Mouse (Mus musculus) gastrocnemius, adult 2 months (tissue): ENCODE results near the gene Ush1c. TPM values are rescaled to one million over a fixed set of nuclear protein-coding genes. Genes with fewer than 3 reads are reported as not detected.
"Not testable (repeated sequence)": the region's sequence is repeated elsewhere in the genome, so short reads cannot be mapped to it uniquely, and the experiment has no call there.

Source experiments
- DNase-seq: peaks from one replicate; pipeline ENCODE4 v3.0.0; 2022
- H3K27ac ChIP-seq: fragments of 200-600 bp; 2 replicates; pipeline ENCODE4 v1.8.1; 2022; ENCODE audit warnings: mild to moderate bottlenecking
- H3K4me3 ChIP-seq: fragments of 200-600 bp; 2 replicates; pipeline ENCODE4 v1.8.1; 2022; ENCODE audit warnings: mild to moderate bottlenecking, moderate library complexity
- CTCF ChIP-seq: fragments of 200-600 bp; IDR thresholded peaks from 2 replicates; pipeline ENCODE4 v1.8.1; 2022; ENCODE audit warnings: antibody characterized with exemption, mild to moderate bottlenecking, moderate library complexity
- intact Hi-C: fragments of 180-260 bp; cut with DNase I; formaldehyde crosslinking; loops from one replicate; pipeline ENCODE4 v1.15.1; 2025
- total RNA-seq, 2 experiments: library from RNA; stranded (reverse); gene quantifications; 2 replicates each; pipeline ENCODE4 v1.2.3; 2021

Gene Ush1c
- total RNA-seq, 2 experiments from 2014 or later: 6.2 to 9.7 TPM

- Histone ChIP-seq H3K4me3 (no peak overlapping the region), H3K27ac (no peak overlapping the region)
- no peak for TF ChIP-seq CTCF
- intact Hi-C loops: loop anchor here (5.0 kb wide), 1 partner anchor 83 kb away; no protein-coding TSS in a partner anchor
- peak; percentile 21 for DNase-seq
Observed at GRCm38 (mm10) chr7:46200021-46200420, 38.3 kb downstream of the Ush1c start.

GRCm38 (mm10) chr7:46195356-46195755 is 42.9 kb downstream of the Ush1c start:
- intact Hi-C loops: no loop called here
- Histone ChIP-seq H3K4me3 (no peak overlapping the region), H3K27ac (peak overlapping the region; percentile 49)
- no peak for TF ChIP-seq CTCF
- peak; percentile 56 for DNase-seq

- H3K4me3 ChIP-seq: no peak overlapping the region
- H3K27ac ChIP-seq: no peak overlapping the region
- TF ChIP-seq CTCF: no peak
- intact Hi-C loops: no loop called here
- DNase-seq: no peak
Observed at GRCm38 (mm10) chr7:46184232-46184631, 54.1 kb downstream of the Ush1c start.

GRCm38 (mm10) chr7:46181590-46181989 is 56.7 kb downstream of the Ush1c start:
- DNase-seq: peak; percentile 48
- H3K27ac ChIP-seq: no peak overlapping the region
- no peak overlapping the region for H3K4me3 ChIP-seq
- intact Hi-C loops: loop anchor here (1.0 kb wide), 1 partner anchor 85 kb away; no protein-coding TSS in a partner anchor
- peak; percentile 90 for TF ChIP-seq CTCF

- H3K4me3 ChIP-seq: peak within 1 kb of the TSS; percentile 71
- no peak for DNase-seq
- intact Hi-C loops: no loop called here
- TF ChIP-seq CTCF: no peak
- H3K27ac ChIP-seq: peak within 1 kb of the TSS; percentile 8; the same call in 1 of the 2 replicates
Observed at GRCm38 (mm10) chr7:46179431-46180275, 58.6 kb downstream of the Ush1c start, which contains the start of gene Abcc8. Gene Abcc8, minus strand, starts transcription at chr7:46180033.

- intact Hi-C loops, H3K27ac ChIP-seq, H3K4me3 ChIP-seq, DNase-seq: not testable (repeated sequence)
Observed at GRCm38 (mm10) chr7:46168980-46169379, 69.3 kb downstream of the Ush1c start.

GRCm38 (mm10) chr7:46168402-46168801 is 69.9 kb downstream of the Ush1c start:
- intact Hi-C loops: no loop called here
- TF ChIP-seq CTCF: no peak
- DNase-seq: no peak
- Histone ChIP-seq H3K27ac (no peak overlapping the region), H3K4me3 (no peak overlapping the region)

GRCm38 (mm10) chr7:46167901-46168300 is 70.4 kb downstream of the Ush1c start:
- DNase-seq: no peak
- TF ChIP-seq CTCF: no peak
- H3K4me3 ChIP-seq: no peak overlapping the region
- intact Hi-C loops: no loop called here
- H3K27ac ChIP-seq: no peak overlapping the region

- TF ChIP-seq CTCF: no peak
- Histone ChIP-seq H3K4me3 (no peak overlapping the region), H3K27ac (no peak overlapping the region)
- intact Hi-C loops: no loop called here
- DNase-seq: no peak
Observed at GRCm38 (mm10) chr7:46165876-46166275, 72.4 kb downstream of the Ush1c start.

GRCm38 (mm10) chr7:46162731-46163130 is 75.6 kb downstream of the Ush1c start:
- intact Hi-C loops: loop anchor here (5.0 kb wide), 1 partner anchor 45 kb away; no protein-coding TSS in a partner anchor
- no peak overlapping the region for H3K4me3 ChIP-seq
- peak overlapping the region; percentile 78 for H3K27ac ChIP-seq
- TF ChIP-seq CTCF: no peak
- no peak for DNase-seq

GRCm38 (mm10) chr7:46162132-46162727 is 76.1 kb downstream of the Ush1c start:
- peak; percentile 65 for DNase-seq
- intact Hi-C loops: loop anchor here (5.0 kb wide), 1 partner anchor 45 kb away; no protein-coding TSS in a partner anchor
- Histone ChIP-seq H3K27ac (peak overlapping the region; percentile 78), H3K4me3 (no peak overlapping the region; the same call in 1 of the 2 replicates)
- TF ChIP-seq CTCF: no peak

GRCm38 (mm10) chr7:46161615-46162014 is 76.7 kb downstream of the Ush1c start:
- no peak for TF ChIP-seq CTCF
- Histone ChIP-seq H3K27ac (no peak overlapping the region), H3K4me3 (no peak overlapping the region)
- intact Hi-C loops: loop anchor here (5.0 kb wide), 1 partner anchor 44 kb away; no protein-coding TSS in a partner anchor
- no peak for DNase-seq

GRCm38 (mm10) chr7:46157746-46158145 is 80.6 kb downstream of the Ush1c start:
- TF ChIP-seq CTCF: no peak
- intact Hi-C loops: no loop called here
- Histone ChIP-seq H3K27ac (peak overlapping the region; percentile 62), H3K4me3 (no peak overlapping the region)
- no peak for DNase-seq
